ENCODE assay signal across 20 mouse cellular contexts in genomic region chr1:176931511-176931910, GRCm38 (mm10).
DNase-seq lines count a peak whose midpoint lies in the region; ATAC-seq and TF ChIP-seq lines count a peak whose summit lies in the region.
"Had no signal": no experiment of that assay in that cellular context is flagged by ENCODE, and none has a peak within 500 bp of the region (broad histone marks: within the 10 kb centered on the region; RNA-seq: fewer than 3 reads in every experiment).

No protein-coding gene starts in this region.

- H3K4me2 ChIP-seq in forebrain, embryonic 13.5 days, result no peak overlapping the region
- no peak overlapping the region for H3K4me2 ChIP-seq in forebrain, embryonic 12.5 days
- no peak overlapping the region for H3K4me2 ChIP-seq in midbrain, embryonic 16.5 days (ENCODE audit: low read length)
- H3K4me2 ChIP-seq in hindbrain, postnatal 0 days (ENCODE audit: low read depth, low read length), result peak overlapping the region; percentile 30
- H3K4me2 ChIP-seq: embryonic facial prominence, embryonic 15.5 days; heart, embryonic 15.5 days; liver, embryonic 12.5 days; lung, embryonic 15.5 days had no signal

- H3K4me1 ChIP-seq in forebrain, embryonic 13.5 days, result peaks cover 51% of the 10 kb centered on the region
- H3K4me1 ChIP-seq in forebrain, embryonic 12.5 days, result peaks cover 20% of the 10 kb centered on the region
- H3K4me1 ChIP-seq in midbrain, embryonic 10.5 days, result peaks cover 42% of the 10 kb centered on the region
- 0 out of 2 replicates have a peak, but pooled peaks cover 4% of the 10 kb centered on the region for H3K4me1 ChIP-seq in midbrain, embryonic 16.5 days (ENCODE audit: control insufficient read depth, insufficient read depth, low read length)
- H3K4me1 ChIP-seq in hindbrain, postnatal 0 days (ENCODE audit: insufficient read depth, low read length), result peaks cover 4% of the 10 kb centered on the region; the same call in 1 of the 2 replicates
- H3K4me1 ChIP-seq: heart, embryonic 15.5 days had no signal

- no peak overlapping the region for H3K4me3 ChIP-seq in forebrain, embryonic 13.5 days
- H3K4me3 ChIP-seq in forebrain, embryonic 12.5 days (replicated peaks), result no peak overlapping the region
- H3K4me3 ChIP-seq in midbrain, embryonic 10.5 days, result no peak overlapping the region
- no peak overlapping the region for H3K4me3 ChIP-seq in midbrain, embryonic 16.5 days (ENCODE audit: low read depth, low read length)
- H3K4me3 ChIP-seq in hindbrain, postnatal 0 days (ENCODE audit: low read length), result no peak overlapping the region
- H3K4me3 ChIP-seq: embryonic facial prominence, embryonic 15.5 days; gastrocnemius, adult 2 months; heart, adult 2 months; heart, embryonic 15.5 days; liver, embryonic 12.5 days; lung, embryonic 15.5 days had no signal

- no peak for ATAC-seq in forebrain, embryonic 13.5 days
- ATAC-seq in forebrain, embryonic 12.5 days (ENCODE audit: low FRiP score), result no peak
- no peak for ATAC-seq in midbrain, embryonic 16.5 days
- no peak for ATAC-seq in hindbrain, postnatal 0 days
- ATAC-seq: inflammation-experienced regulatory T-cells, adult 6 months; liver, embryonic 12.5 days had no signal

- TF ChIP-seq CTCF in hindbrain, postnatal 0 days (IDR thresholded peaks at IDR 0.05; ENCODE audit: low read depth), result no peak

- peak overlapping the region; percentile 50 for H3K9ac ChIP-seq in forebrain, embryonic 13.5 days
- H3K9ac ChIP-seq in forebrain, embryonic 12.5 days, result no peak overlapping the region
- H3K9ac ChIP-seq in midbrain, embryonic 16.5 days (ENCODE audit: low read depth, low read length), result no peak overlapping the region
- peak overlapping the region; percentile 46 for H3K9ac ChIP-seq in hindbrain, postnatal 0 days (replicated peaks; ENCODE audit: low read length)
- H3K9ac ChIP-seq: embryonic facial prominence, embryonic 15.5 days; heart, embryonic 15.5 days; liver, embryonic 12.5 days; lung, embryonic 15.5 days had no signal

- no peak for DNase-seq in midbrain, embryonic 10.5 days (ENCODE audit: low spot score)
- DNase-seq in cerebellum, postnatal 25 days, result peak; percentile 70 to 82
- DNase-seq in hindbrain, postnatal 0 days (ENCODE audit: low spot score), result no peak
- DNase-seq in lung, postnatal 4 days, result no peak
- DNase-seq in urinary bladder, adult 18-20 months (ENCODE audit: low spot score in 2 of 2), result no peak
- DNase-seq: adrenal gland, postnatal 10 days; embryo, embryonic 11 days; gastrocnemius, adult 2 months; heart, adult 2 months; kidney, adult 9 months; kidney, postnatal 36 days; midbrain, embryonic 14.5 days had no signal

- 79% methylated on average over 10 of the region's 10 CpGs for WGBS in forebrain, embryonic 13.5 days
- WGBS in forebrain, embryonic 12.5 days, result 83% methylated on average over 10 of the region's 10 CpGs
- WGBS in midbrain, embryonic 10.5 days, result 87% methylated on average over 10 of the region's 10 CpGs
- WGBS in midbrain, embryonic 16.5 days, result 78% methylated on average over 10 of the region's 10 CpGs
- 53% methylated on average over 10 of the region's 10 CpGs for WGBS in hindbrain, postnatal 0 days

- H3K9me3 ChIP-seq in forebrain, embryonic 13.5 days (replicated peaks), result no peaks in the 10 kb centered on the region
- no peaks in the 10 kb centered on the region for H3K9me3 ChIP-seq in forebrain, embryonic 12.5 days
- no peaks in the 10 kb centered on the region for H3K9me3 ChIP-seq in midbrain, embryonic 10.5 days (replicated peaks)
- H3K9me3 ChIP-seq in midbrain, embryonic 16.5 days (replicated peaks; ENCODE audit: control insufficient read depth, low read length, poor library complexity, severe bottlenecking), result no peaks in the 10 kb centered on the region
- H3K9me3 ChIP-seq in hindbrain, postnatal 0 days (ENCODE audit: low read length), result no peaks in the 10 kb centered on the region
- H3K9me3 ChIP-seq: embryonic facial prominence, embryonic 15.5 days; heart, embryonic 15.5 days; liver, embryonic 12.5 days; lung, embryonic 15.5 days had no signal

- no peaks in the 10 kb centered on the region for H3K36me3 ChIP-seq in forebrain, embryonic 13.5 days (ENCODE audit: poor library complexity, severe bottlenecking)
- H3K36me3 ChIP-seq in forebrain, embryonic 12.5 days (replicated peaks), result no peaks in the 10 kb centered on the region
- no peaks in the 10 kb centered on the region for H3K36me3 ChIP-seq in midbrain, embryonic 10.5 days
- H3K36me3 ChIP-seq in midbrain, embryonic 16.5 days (ENCODE audit: control insufficient read depth, insufficient read depth, low read length), result no peaks in the 10 kb centered on the region
- H3K36me3 ChIP-seq in hindbrain, postnatal 0 days (ENCODE audit: insufficient read depth, low read length), result no peaks in the 10 kb centered on the region
- H3K36me3 ChIP-seq: embryonic facial prominence, embryonic 15.5 days; heart, embryonic 15.5 days; liver, embryonic 12.5 days; lung, embryonic 15.5 days had no signal

- peak overlapping the region; percentile 88 for H3K27ac ChIP-seq in forebrain, embryonic 13.5 days
- H3K27ac ChIP-seq in forebrain, embryonic 12.5 days, result no peak overlapping the region
- H3K27ac ChIP-seq in midbrain, embryonic 10.5 days (replicated peaks), result 0 out of 2 replicates have a peak overlapping the region, but pooled peaks have one; percentile 10
- no peak overlapping the region for H3K27ac ChIP-seq in midbrain, embryonic 16.5 days (ENCODE audit: low read length)
- peak overlapping the region; percentile 79 for H3K27ac ChIP-seq in hindbrain, postnatal 0 days
- H3K27ac ChIP-seq: embryonic facial prominence, embryonic 15.5 days; gastrocnemius, adult 2 months; heart, adult 2 months; heart, embryonic 15.5 days; liver, embryonic 12.5 days; lung, embryonic 15.5 days had no signal

- H3K27me3 ChIP-seq in forebrain, embryonic 13.5 days, result no peaks in the 10 kb centered on the region
- no peaks in the 10 kb centered on the region; the same call in 1 of the 2 replicates for H3K27me3 ChIP-seq in forebrain, embryonic 12.5 days
- H3K27me3 ChIP-seq in midbrain, embryonic 10.5 days (ENCODE audit: low read depth, poor library complexity, severe bottlenecking), result peaks cover 7% of the 10 kb centered on the region; the same call in 1 of the 2 replicates
- no peaks in the 10 kb centered on the region for H3K27me3 ChIP-seq in midbrain, embryonic 16.5 days (ENCODE audit: control insufficient read depth, insufficient read depth, low read depth, low read length)
- no peaks in the 10 kb centered on the region for H3K27me3 ChIP-seq in hindbrain, postnatal 0 days (ENCODE audit: insufficient read depth, low read length)
- H3K27me3 ChIP-seq: embryonic facial prominence, embryonic 15.5 days; heart, embryonic 15.5 days; liver, embryonic 12.5 days; lung, embryonic 15.5 days had no signal

Comparison
In these comparisons a context has a peak if more than half of its experiments do, and no peak if none do; other contexts are left out.
1. H3K27ac ChIP-seq: peak in forebrain, embryonic 13.5 days (single experiment), midbrain, embryonic 10.5 days (single experiment) and hindbrain, postnatal 0 days (single experiment); none in forebrain, embryonic 12.5 days (single experiment) and midbrain, embryonic 16.5 days (single experiment).
2. H3K9ac ChIP-seq: peak in forebrain, embryonic 13.5 days (single experiment) and hindbrain, postnatal 0 days (single experiment); none in forebrain, embryonic 12.5 days (single experiment) and midbrain, embryonic 16.5 days (single experiment).
3. DNase-seq: peak in cerebellum, postnatal 25 days (2 of 2); none in midbrain, embryonic 10.5 days (single experiment), hindbrain, postnatal 0 days (single experiment), lung, postnatal 4 days (0 of 2) and urinary bladder, adult 18-20 months (0 of 2).